Mouse (Mus musculus) lung, adult 2 months (tissue): Measurements from ENCODE around the gene Camk1.
A peak's percentile ranks its signal among the peaks of the same experiment; 100 is the strongest.

Experiments
- CTCF ChIP-seq: fragments of 200-500 bp; IDR thresholded peaks from 2 replicates; pipeline ENCODE4 v1.5.1; 2011; ENCODE audit warnings: mild to moderate bottlenecking, low read length, control low read depth; ENCODE audit not compliant: insufficient read depth
- POLR2A ChIP-seq: fragments of 200-500 bp; IDR thresholded peaks from 2 replicates; pipeline ENCODE4 v1.6.1; 2011; ENCODE audit warnings: low read depth, mild to moderate bottlenecking, control low read depth, low read length, borderline replicate concordance; ENCODE audit errors: extremely low read depth

DNA sequence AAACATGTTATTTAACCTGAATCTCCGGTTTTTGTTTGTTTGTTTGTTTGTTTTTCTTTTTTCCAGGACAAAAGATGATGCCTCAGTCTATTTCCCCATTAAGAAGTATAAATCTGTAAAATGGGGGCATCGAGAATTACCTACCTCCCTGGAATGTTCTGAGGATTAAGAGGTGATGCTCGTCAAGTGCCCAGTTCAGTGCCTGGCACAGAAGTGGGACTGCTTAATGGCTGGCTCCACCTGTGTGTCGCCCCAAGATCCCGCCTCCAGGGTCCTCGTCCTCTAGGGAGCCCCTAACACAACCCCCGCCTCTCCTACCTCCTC, 33.4 kb upstream of the Camk1 start:
- TF ChIP-seq CTCF (no peak), POLR2A (peak; percentile 25; the same call in 1 of the 2 replicates)
